Mouse (Mus musculus) intestine, postnatal 0 days (tissue): ENCODE measurements around the gene Olfr183. TPM values are rescaled to one million over a fixed set of nuclear protein-coding genes. Genes with fewer than 3 reads are reported as not detected.
"Not testable (repeated sequence)": the region's sequence is repeated elsewhere in the genome, so short reads cannot be mapped to it uniquely, and the experiment has no call there.

Source experiments
- ATAC-seq: fragments of 200-750 bp; cut with Nextera tagmentation; 2 replicates; pipeline ENCODE4 v1.8.0; 2017; ENCODE audit warnings: mild to moderate bottlenecking, moderate TSS enrichment, moderate library complexity
- H3K27ac ChIP-seq: fragments of 300-500 bp; sonication (generic); 2 replicates; pipeline ENCODE4 v1.5.1; 2014; ENCODE audit warnings: mild to moderate bottlenecking, low read depth, low read length, moderate library complexity
- H3K27me3 ChIP-seq: fragments of 300-500 bp; sonication (generic); replicated peaks from 2 replicates; pipeline ENCODE4 v1.6.1; 2014; ENCODE audit warnings: low read length, mixed read lengths; ENCODE audit not compliant: control insufficient read depth, insufficient read depth
- H3K36me3 ChIP-seq: fragments of 300-500 bp; sonication (generic); 2 replicates; pipeline ENCODE4 v1.6.1; 2014; ENCODE audit warnings: mild to moderate bottlenecking, moderate library complexity; ENCODE audit not compliant: control insufficient read depth, insufficient read depth
- H3K4me1 ChIP-seq: fragments of 300-500 bp; sonication (generic); replicated peaks from 2 replicates; pipeline ENCODE4 v1.6.1; 2014; ENCODE audit warnings: antibody characterized with exemption, low read length, mixed read lengths; ENCODE audit not compliant: control insufficient read depth, insufficient read depth
- H3K4me2 ChIP-seq: fragments of 300-500 bp; sonication (generic); replicated peaks from 2 replicates; pipeline ENCODE4 v1.6.1; 2014; ENCODE audit warnings: low read depth, mild to moderate bottlenecking, moderate library complexity
- H3K4me3 ChIP-seq: fragments of 300-500 bp; sonication (generic); 2 replicates; pipeline ENCODE4 v1.5.1; 2014; ENCODE audit warnings: low read depth, low read length
- H3K9ac ChIP-seq: fragments of 300-500 bp; sonication (generic); 2 replicates; pipeline ENCODE4 v1.6.1; 2014; ENCODE audit warnings: mild to moderate bottlenecking, low read depth, low read length
- H3K9me3 ChIP-seq: fragments of 300-500 bp; sonication (generic); 2 replicates; pipeline ENCODE4 v1.6.1; 2016; ENCODE audit warnings: mixed run types; ENCODE audit not compliant: control insufficient read depth
- CTCF ChIP-seq: sonication (generic); IDR thresholded peaks from 2 replicates; pipeline ENCODE4 v1.5.1; 2016; ENCODE audit warnings: low read depth, mild to moderate bottlenecking, control low read depth, antibody characterized with exemption, moderate library complexity
- WGBS: fragments of 180-500 bp; shearing (Covaris S2); extraction: QIAGEN DNeasy Blood & Tissue Kit; methylation state at CpG from one replicate; pipeline ENCODE4 v1.1.7; 2014; 5-methylcytosine and 5-hydroxymethylcytosine counted together
- polyA plus RNA-seq: library from polyadenylated mRNA; unstranded; fragments of >200 nt; fragmentation: Nextera tagmentation; extraction: Ambion mirVana; gene quantifications from 2 replicates; pipeline ENCODE4 v1.2.1, GENCODE M21; 2015

Gene Olfr183
- polyA plus RNA-seq, 1 experiment from 2014 or later: not detected

- TF ChIP-seq CTCF: no peak
Observed at GRCm38 (mm10) chr16:59047579-59047978, 52.4 kb downstream of the Olfr183 start.

GRCm38 (mm10) chr16:59048860-59049259 lies 53.7 kb downstream of the Olfr183 start:
- Histone ChIP-seq H3K27me3 (no peaks in the 10 kb centered on the region), H3K9ac (no peak overlapping the region), H3K4me1 (no peaks in the 10 kb centered on the region), H3K4me2 (no peak overlapping the region), H3K9me3 (no peaks in the 10 kb centered on the region), H3K36me3 (no peaks in the 10 kb centered on the region), H3K4me3 (no peak overlapping the region), H3K27ac (no peak overlapping the region)
- ATAC-seq: no peak
- WGBS: 47% methylated on average over 1 of the region's 1 CpGs
- no peak for TF ChIP-seq CTCF

More at GRCm38 (mm10) chr16:59047579-59047978, 52.4 kb downstream of the Olfr183 start:
- no peak overlapping the region for H3K4me2 ChIP-seq
- peak overlapping the region; percentile 41; the same call in 1 of the 2 replicates for H3K27ac ChIP-seq
- ATAC-seq: peak; percentile 92
- H3K4me3 ChIP-seq: no peak overlapping the region
- no peaks in the 10 kb centered on the region for H3K4me1 ChIP-seq
- H3K36me3 ChIP-seq: no peaks in the 10 kb centered on the region
- no peak overlapping the region for H3K9ac ChIP-seq
- WGBS: 44% methylated on average over 4 of the region's 4 CpGs
- no peaks in the 10 kb centered on the region for H3K27me3 ChIP-seq
- no peaks in the 10 kb centered on the region for H3K9me3 ChIP-seq

DNA sequence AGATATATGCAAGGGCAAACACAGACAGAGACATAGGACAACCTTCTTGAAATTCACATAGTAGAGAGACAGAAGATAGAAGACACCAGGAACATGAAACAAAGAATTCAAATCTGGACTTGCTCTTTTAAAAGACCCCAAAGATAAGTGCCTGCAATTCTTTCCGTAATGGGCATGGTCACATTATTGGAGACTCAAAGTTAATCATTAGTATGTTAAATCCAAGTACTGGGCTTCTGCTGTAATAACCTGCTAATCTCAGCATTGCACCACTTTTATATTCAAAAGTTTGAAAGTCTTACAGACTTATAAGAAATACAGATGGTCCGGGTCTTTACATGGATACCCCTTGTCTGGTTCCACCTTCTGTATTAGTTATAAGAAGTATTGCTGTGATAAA lies 54.1 kb downstream of the Olfr183 start:
- not testable (repeated sequence) for H3K4me3 ChIP-seq, H3K9ac ChIP-seq, H3K4me2 ChIP-seq, H3K4me1 ChIP-seq, H3K9me3 ChIP-seq, H3K36me3 ChIP-seq, H3K27ac ChIP-seq, H3K27me3 ChIP-seq
- WGBS: 60% methylated on average over 2 of the region's 2 CpGs
- ATAC-seq: peak; percentile 50; the same call in 1 of the 2 replicates

Other genes with a start within 250 kb of the Olfr183 start
- not detected in 2 replicates for gene Olfr172, start 232.2 kb upstream of the Olfr183 start, polyA plus RNA-seq
- gene Olfr173, start 195.1 kb upstream of the Olfr183 start, polyA plus RNA-seq: not detected in 2 replicates
- not detected in 2 replicates for gene Olfr175-ps1, start 168.6 kb upstream of the Olfr183 start, polyA plus RNA-seq
- gene Olfr177, start 120.6 kb upstream of the Olfr183 start, polyA plus RNA-seq: not detected in 2 replicates
- gene Olfr178, start 103.3 kb upstream of the Olfr183 start, polyA plus RNA-seq: not detected in 2 replicates
- gene Olfr181, start 66.6 kb upstream of the Olfr183 start, polyA plus RNA-seq: not detected in 2 replicates
- gene Olfr180, start 66.0 kb upstream of the Olfr183 start, polyA plus RNA-seq: not detected in 2 replicates
- not detected in 2 replicates for gene Olfr186, start 34.9 kb downstream of the Olfr183 start, polyA plus RNA-seq
- gene Olfr187, start 44.4 kb downstream of the Olfr183 start, polyA plus RNA-seq: not detected in 2 replicates
- 0.03 and 0.07 TPM in 2 replicates for gene Olfr190, start 82.6 kb downstream of the Olfr183 start, polyA plus RNA-seq
- not detected in 2 replicates for gene Olfr191, start 94.5 kb downstream of the Olfr183 start, polyA plus RNA-seq
- gene Olfr193, start 116.5 kb downstream of the Olfr183 start, polyA plus RNA-seq: not detected in 2 replicates
- not detected in 2 replicates for gene Olfr194, start 125.7 kb downstream of the Olfr183 start, polyA plus RNA-seq
- gene Olfr195, start 151.7 kb downstream of the Olfr183 start, polyA plus RNA-seq: not detected in 2 replicates
- gene Olfr196, start 175.1 kb downstream of the Olfr183 start, polyA plus RNA-seq: not detected in 2 replicates
- not detected in 2 replicates for gene Olfr198, start 208.2 kb downstream of the Olfr183 start, polyA plus RNA-seq
- gene Olfr199, start 224.4 kb downstream of the Olfr183 start, polyA plus RNA-seq: not detected in 2 replicates